Mouse (Mus musculus): ENCODE data around the gene Slc47a2.

DNA sequence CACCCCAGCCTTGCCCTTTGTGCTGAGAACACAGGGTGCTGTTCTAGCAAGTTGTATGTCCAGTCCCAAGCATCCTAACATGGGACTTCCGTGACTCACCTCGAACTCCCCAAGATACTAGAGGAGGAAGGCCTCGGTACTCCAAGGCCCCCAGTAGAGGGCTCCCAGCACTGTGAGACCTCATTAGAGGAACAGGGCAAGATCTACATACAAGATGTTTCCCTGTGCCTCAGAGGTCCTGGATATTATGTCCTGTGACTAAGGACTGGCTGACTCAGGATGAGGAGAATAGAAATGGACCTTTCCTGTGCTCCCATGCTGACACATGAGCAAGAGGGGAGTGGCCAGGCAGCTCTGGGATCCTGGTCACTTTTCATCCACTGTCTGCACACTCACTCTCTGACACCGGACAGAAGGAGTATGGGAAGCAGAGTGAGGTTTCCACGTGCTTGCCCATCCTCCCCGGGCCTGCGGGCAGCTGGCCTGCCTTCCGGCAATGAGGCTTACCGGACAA, 9.5 kb upstream of the Slc47a2 start:
- 0 out of 2 replicates have a peak, but pooled peaks have one; percentile 4 for TF ChIP-seq CTCF (IDR thresholded peaks at IDR 0.05; ENCODE audit: low read depth, low read length)
- TF ChIP-seq POLR2A (IDR thresholded peaks at IDR 0.05; ENCODE audit: extremely low read depth, insufficient read depth, low read length) = no peak
